Mouse (Mus musculus) lung, embryonic 14.5 days (tissue): ENCODE measurements at regions not wholly inside any gene's neighbourhood (a gene's known extent, or its start where the extent isn't known, plus 50 kb on each side); places are given as distances from the start of the nearest gene placed in this dataset.
A peak's percentile ranks its signal among the peaks of the same experiment; 100 is the strongest.

ENCODE experiments used
- ATAC-seq: fragments of 200-750 bp; cut with Nextera tagmentation; 2 replicates; pipeline ENCODE4 v1.8.0; 2017; ENCODE audit warnings: mild to moderate bottlenecking, moderate TSS enrichment, moderate library complexity; ENCODE audit not compliant: insufficient read depth
- DNase-seq: peaks from one replicate; pipeline ENCODE4 v3.0.0-alpha.2; 2015
- H3K27ac ChIP-seq: fragments of 300-500 bp; sonication (generic); 2 replicates; pipeline ENCODE4 v1.5.1; 2014; ENCODE audit warnings: low read depth, mild to moderate bottlenecking, moderate library complexity
- H3K27me3 ChIP-seq: fragments of 300-500 bp; sonication (generic); 2 replicates; pipeline ENCODE4 v1.6.1; 2014; ENCODE audit warnings: low read length, control low read depth; ENCODE audit not compliant: insufficient read depth
- H3K36me3 ChIP-seq: fragments of 300-500 bp; sonication (generic); 2 replicates; pipeline ENCODE4 v1.6.1; 2014; ENCODE audit warnings: control low read depth; ENCODE audit not compliant: insufficient read depth
- H3K4me1 ChIP-seq: fragments of 300-500 bp; sonication (generic); 2 replicates; pipeline ENCODE4 v1.6.1; 2014; ENCODE audit warnings: antibody characterized with exemption, control low read depth; ENCODE audit not compliant: insufficient read depth
- H3K4me2 ChIP-seq: fragments of 300-500 bp; sonication (generic); 2 replicates; pipeline ENCODE4 v1.6.1; 2014; ENCODE audit warnings: mild to moderate bottlenecking
- H3K4me3 ChIP-seq: fragments of 300-500 bp; sonication (generic); 2 replicates; pipeline ENCODE4 v1.5.1; 2014; ENCODE audit warnings: low read depth, low read length
- H3K9ac ChIP-seq: fragments of 300-500 bp; sonication (generic); 2 replicates; pipeline ENCODE4 v1.6.1; 2014
- H3K9me3 ChIP-seq: fragments of 300-500 bp; sonication (generic); 2 replicates; pipeline ENCODE4 v1.6.1; 2016; ENCODE audit warnings: low read depth, low read length, control low read depth
- CTCF ChIP-seq: IDR thresholded peaks from 2 replicates; pipeline ENCODE4 v1.5.1; 2016; ENCODE audit warnings: antibody characterized with exemption, low read depth
- WGBS: fragments of 180-500 bp; shearing (Covaris S2); extraction: QIAGEN DNeasy Blood & Tissue Kit; methylation state at CpG from one replicate; pipeline ENCODE4 v1.1.7; 2014; 5-methylcytosine and 5-hydroxymethylcytosine counted together

DNA sequence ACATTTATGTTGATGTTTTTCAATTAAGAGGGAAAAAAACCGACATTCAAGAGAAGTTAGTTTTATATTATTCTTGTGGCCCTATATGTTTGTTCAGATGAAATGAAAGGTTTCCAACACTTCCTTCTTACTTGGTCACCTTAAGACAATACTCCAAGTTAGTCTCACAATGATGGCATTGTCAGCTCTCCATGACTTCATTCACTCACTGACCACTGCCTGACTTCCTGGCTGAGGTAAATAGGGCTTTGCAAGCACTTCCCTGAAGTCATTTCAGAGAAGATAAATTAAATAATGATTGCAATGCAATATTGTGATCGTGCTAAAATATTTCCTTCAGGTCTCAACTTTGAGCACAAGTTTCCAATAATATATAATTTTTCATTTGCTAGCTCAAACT lies 197.9 kb upstream of the Cep162 start:
- no peak overlapping the region for H3K9ac ChIP-seq
- no peaks in the 10 kb centered on the region for H3K9me3 ChIP-seq
- no peaks in the 10 kb centered on the region for H3K36me3 ChIP-seq
- H3K4me2 ChIP-seq, result no peak overlapping the region
- no peaks in the 10 kb centered on the region for H3K27me3 ChIP-seq
- H3K4me1 ChIP-seq, result no peaks in the 10 kb centered on the region
- WGBS, result 73% methylated on average over 2 of the region's 2 CpGs
- no peak for ATAC-seq
- H3K27ac ChIP-seq, result no peak overlapping the region
- no peak overlapping the region for H3K4me3 ChIP-seq
- no peak for DNase-seq
- no peak for TF ChIP-seq CTCF

DNA sequence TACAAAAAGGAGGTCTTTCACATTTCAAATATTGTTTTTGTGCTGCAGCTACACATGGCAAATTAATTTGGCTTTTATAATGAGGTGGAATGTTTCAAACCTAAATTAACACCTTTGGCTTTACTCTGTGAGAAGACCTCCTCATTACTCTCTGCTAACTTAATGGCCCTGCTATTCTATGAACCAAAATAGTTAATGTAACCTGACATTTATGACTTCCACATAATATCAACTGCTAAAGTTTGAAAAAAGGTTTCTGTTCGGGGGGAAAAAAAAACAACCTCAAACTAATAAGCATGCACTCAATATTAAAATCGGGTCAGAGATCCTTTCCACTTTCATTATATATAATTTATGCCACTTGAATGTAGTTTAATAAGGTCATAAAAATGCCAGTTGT lies 197.2 kb upstream of the Cep162 start:
- ATAC-seq, result no peak
- no peak for DNase-seq
- Histone ChIP-seq H3K4me1 (no peaks in the 10 kb centered on the region), H3K36me3 (no peaks in the 10 kb centered on the region), H3K4me3 (no peak overlapping the region), H3K27me3 (no peaks in the 10 kb centered on the region), H3K27ac (no peak overlapping the region), H3K9ac (no peak overlapping the region), H3K9me3 (no peaks in the 10 kb centered on the region), H3K4me2 (no peak overlapping the region)
- TF ChIP-seq CTCF, result no peak
- 65% methylated on average over 2 of the region's 2 CpGs for whole genome bisulfite sequencing

DNA sequence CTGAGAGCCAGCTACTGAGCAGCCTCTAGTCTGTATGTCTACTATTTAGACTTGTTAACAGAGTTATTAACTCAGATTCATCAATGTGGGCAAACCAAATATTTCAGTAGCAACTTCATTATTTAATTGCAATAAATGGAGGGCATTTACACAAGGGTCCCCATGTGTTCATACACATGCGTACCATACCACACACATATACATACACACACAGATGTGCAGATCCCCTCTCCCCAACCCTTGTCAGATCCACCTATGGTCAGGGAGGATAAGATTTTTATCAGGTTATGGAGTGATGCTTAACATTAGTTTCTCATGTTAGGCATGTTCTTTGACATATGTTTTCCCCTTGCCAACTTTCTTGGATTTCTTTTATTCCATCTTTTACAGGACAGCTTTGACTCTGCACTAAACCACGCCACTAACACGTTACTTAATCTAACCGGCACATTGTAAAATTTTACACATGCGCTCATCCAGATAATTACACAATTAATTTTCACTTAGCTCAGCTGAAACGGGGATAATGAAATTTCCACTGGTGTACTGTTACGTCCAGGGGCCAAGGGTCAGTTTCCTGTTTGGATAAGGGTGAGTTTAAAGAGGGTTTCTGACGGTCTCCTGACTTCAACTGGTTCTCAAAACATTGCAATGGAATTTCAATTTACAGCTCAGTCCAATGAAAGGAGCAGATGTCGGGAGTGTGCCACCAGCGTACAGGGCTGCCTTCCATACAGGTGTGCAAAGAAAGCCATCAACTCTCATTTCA lies 188.3 kb upstream of the Cep162 start:
- no peaks in the 10 kb centered on the region for H3K9me3 ChIP-seq
- DNase-seq, result no peak
- ATAC-seq, result no peak

DNA sequence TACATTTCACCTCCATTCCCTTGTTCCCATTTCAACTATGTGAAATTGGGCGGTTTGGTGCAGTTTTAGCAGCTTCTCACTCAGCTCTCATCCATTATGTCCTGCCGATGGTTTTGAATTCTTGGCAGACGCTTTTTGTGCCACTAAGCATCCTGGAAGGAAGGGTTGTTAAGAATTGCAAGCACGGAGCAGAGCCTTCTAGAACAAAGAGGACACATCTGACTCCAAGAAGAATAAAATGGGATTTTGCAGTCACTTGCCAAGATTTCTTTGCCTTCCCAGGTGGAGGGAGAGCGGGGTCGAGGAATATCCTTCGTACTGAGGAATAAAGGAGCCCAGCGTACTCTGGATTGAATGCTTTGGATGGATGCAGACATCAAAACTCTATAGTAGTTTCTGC lies 176.7 kb upstream of the Cep162 start:
- Histone ChIP-seq H3K4me1 (no peaks in the 10 kb centered on the region), H3K9ac (no peak overlapping the region), H3K27ac (no peak overlapping the region), H3K36me3 (no peaks in the 10 kb centered on the region), H3K9me3 (no peaks in the 10 kb centered on the region; the same call in 1 of the 2 replicates), H3K4me3 (no peak overlapping the region), H3K27me3 (no peaks in the 10 kb centered on the region), H3K4me2 (no peak overlapping the region)
- WGBS, result 56% methylated on average over 8 of the region's 8 CpGs
- TF ChIP-seq CTCF, result no peak
- no peak for DNase-seq
- ATAC-seq, result no peak

More for the DNA sequence above, 188.3 kb upstream of the Cep162 start:
- 27% methylated on average over 10 of the region's 10 CpGs for WGBS
- no peaks in the 10 kb centered on the region for H3K36me3 ChIP-seq
- no peak overlapping the region for H3K9ac ChIP-seq
- no peaks in the 10 kb centered on the region for H3K4me1 ChIP-seq
- H3K4me3 ChIP-seq, result no peak overlapping the region
- H3K27ac ChIP-seq, result no peak overlapping the region
- H3K27me3 ChIP-seq, result no peaks in the 10 kb centered on the region
- H3K4me2 ChIP-seq, result no peak overlapping the region
- no peak for TF ChIP-seq CTCF

DNA sequence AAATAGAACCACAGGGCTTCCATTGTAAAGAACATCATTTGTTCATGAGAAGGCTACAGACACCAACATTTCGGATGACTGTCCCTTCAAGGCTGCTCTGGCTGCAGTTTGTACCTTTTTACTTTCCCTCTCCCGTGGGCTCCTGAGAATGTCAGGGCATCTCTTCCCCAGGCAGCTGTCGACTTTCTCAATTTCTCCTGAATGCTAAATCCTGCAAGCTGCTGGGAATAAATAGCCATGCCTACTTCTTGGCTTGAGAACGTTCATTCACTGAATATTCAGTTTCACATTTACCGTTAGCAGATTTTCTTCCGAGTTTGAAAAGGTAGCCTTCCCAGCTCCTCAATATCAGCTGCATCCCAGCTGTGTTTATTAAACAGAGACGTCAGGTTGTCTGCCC lies 176.2 kb upstream of the Cep162 start:
- WGBS, result 39% methylated on average over 7 of the region's 7 CpGs
- Histone ChIP-seq H3K9me3 (no peaks in the 10 kb centered on the region; the same call in 1 of the 2 replicates), H3K4me1 (no peaks in the 10 kb centered on the region), H3K36me3 (no peaks in the 10 kb centered on the region), H3K9ac (no peak overlapping the region), H3K27ac (no peak overlapping the region), H3K4me2 (no peak overlapping the region), H3K27me3 (no peaks in the 10 kb centered on the region), H3K4me3 (no peak overlapping the region)
- DNase-seq, result no peak
- no peak for TF ChIP-seq CTCF
- ATAC-seq, result no peak

DNA sequence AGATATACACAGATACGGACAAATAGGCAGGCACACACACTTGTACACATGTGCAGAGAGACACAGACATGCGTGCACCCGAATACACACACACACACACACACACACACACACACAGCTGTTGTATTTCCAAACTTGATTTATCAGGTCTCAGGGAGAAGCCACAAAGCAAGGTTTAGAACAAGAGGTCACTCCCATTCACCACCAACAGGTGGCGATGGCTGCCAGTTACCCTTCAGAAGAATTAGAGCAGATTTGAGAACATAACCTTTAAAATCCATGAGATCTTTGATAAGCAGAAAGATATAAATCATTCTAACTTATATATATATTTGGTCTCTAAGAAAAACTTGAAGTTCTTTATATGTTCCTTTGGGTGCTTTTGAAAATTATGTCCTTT lies 169.9 kb upstream of the Cep162 start:
- Histone ChIP-seq H3K9ac (no peak overlapping the region), H3K4me1 (no peaks in the 10 kb centered on the region), H3K4me3 (no peak overlapping the region), H3K27ac (no peak overlapping the region), H3K27me3 (peaks cover 12% of the 10 kb centered on the region; the same call in 1 of the 2 replicates), H3K9me3 (no peaks in the 10 kb centered on the region; the same call in 1 of the 2 replicates), H3K36me3 (no peaks in the 10 kb centered on the region), H3K4me2 (no peak overlapping the region)
- peak; percentile 73 for TF ChIP-seq CTCF
- DNase-seq, result peak; percentile 76
- ATAC-seq, result 0 out of 2 replicates have a peak, but pooled peaks have one; percentile 41
- WGBS, result 39% methylated on average over 4 of the region's 4 CpGs

DNA sequence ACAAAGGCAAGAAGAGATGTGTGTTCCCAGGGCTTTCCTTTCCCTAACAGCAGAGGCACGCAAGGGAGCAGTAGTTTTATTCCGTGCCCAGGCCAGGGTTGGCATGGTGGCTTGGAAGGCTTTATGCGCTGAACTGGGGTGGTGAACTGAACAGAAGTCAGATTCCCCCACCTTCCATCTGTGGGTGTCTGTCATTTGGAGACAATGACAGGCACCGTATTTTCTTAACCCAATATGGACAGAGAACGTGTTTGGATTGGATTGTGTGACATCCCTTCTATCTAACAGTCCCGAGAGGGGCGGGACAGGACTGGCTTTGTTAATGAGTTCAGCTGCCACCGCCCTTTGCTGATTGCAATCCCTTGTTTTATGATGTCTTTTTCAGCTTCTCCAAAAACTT lies 165.8 kb upstream of the Cep162 start:
- WGBS, result 20% methylated on average over 8 of the region's 8 CpGs
- H3K27me3 ChIP-seq, result peaks cover 14% of the 10 kb centered on the region; the same call in 1 of the 2 replicates
- H3K4me3 ChIP-seq, result no peak overlapping the region

More for the DNA sequence above, 165.8 kb upstream of the Cep162 start:
- Histone ChIP-seq H3K4me1 (no peaks in the 10 kb centered on the region), H3K4me2 (no peak overlapping the region), H3K36me3 (no peaks in the 10 kb centered on the region), H3K9ac (no peak overlapping the region), H3K27ac (no peak overlapping the region), H3K9me3 (no peaks in the 10 kb centered on the region)
- no peak for ATAC-seq
- no peak for TF ChIP-seq CTCF
- no peak for DNase-seq
